Mouse (Mus musculus): Measurements from ENCODE around the gene Gm21969.

DNA sequence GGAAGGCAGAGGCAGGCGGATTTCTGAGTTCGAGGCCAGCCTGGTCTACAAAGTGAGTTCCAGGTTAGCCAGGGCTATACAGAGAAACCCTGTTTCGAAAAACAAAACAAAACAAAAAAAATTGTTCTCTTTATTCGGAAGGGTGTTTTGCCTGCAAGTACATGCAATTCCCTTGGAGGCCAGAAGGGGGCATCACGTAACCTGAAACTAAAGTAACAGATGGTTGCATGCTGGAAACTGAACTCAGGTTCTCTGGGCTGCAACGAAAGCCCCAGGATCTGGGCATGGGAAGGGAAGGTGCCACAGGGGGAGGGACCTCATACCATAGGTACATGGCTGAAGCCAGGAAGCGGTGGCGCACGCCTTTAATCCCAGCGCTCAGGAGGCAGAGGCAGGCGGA is 100.5 kb downstream of the Gm21969 start:
- TF ChIP-seq EP300 (IDR thresholded peaks at IDR 0.05), result no peak
- TF ChIP-seq CTCF (IDR thresholded peaks at IDR 0.05), result peak; percentile 39

Measured in lung, postnatal 0 days (tissue).